In the genomic region with DNA sequence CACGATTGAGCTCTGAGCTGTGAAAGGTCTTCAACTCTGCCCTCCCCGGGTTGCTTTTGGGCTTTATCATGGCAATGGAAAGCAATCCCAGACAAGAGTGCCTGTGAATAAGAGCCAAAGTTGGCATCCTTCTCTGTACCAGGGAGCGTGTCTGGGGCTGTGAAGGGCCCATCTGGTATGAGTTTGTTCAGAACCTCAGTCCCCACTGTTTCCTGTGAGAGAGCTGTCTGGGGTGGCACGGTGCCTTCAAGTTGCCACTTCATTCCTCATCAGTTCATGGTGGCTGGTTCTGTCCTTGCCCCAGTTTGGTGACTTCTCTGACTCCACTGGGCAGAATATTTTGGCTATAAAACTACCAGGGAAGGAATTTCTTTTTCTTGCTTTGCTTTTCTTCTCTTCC, we compare ENCODE assay signal across 20 mouse cellular contexts. TPM values are rescaled to one million over a fixed set of nuclear protein-coding genes. Genes with fewer than 3 reads are reported as not detected.
DNase-seq lines count a peak whose midpoint lies in the region; ATAC-seq and TF ChIP-seq lines count a peak whose summit lies in the region.
"Had no signal": no experiment of that assay in that cellular context is flagged by ENCODE, and none has a peak within 500 bp of the region (broad histone marks: within the 10 kb centered on the region; RNA-seq: fewer than 3 reads in every experiment).

No protein-coding gene starts in this region.

- no peak for TF ChIP-seq CTCF in hindbrain, postnatal 0 days (IDR thresholded peaks at IDR 0.05; ENCODE audit: low read depth)
- TF ChIP-seq CTCF in gastrocnemius, adult 2 months (IDR thresholded peaks at IDR 0.05): no peak

- 0 out of 2 replicates have a peak overlapping the region, but pooled peaks have one; percentile 1 for H3K27ac ChIP-seq in embryonic facial prominence, embryonic 13.5 days
- H3K27ac ChIP-seq in embryonic facial prominence, embryonic 10.5 days (replicated peaks): no peak overlapping the region
- H3K27ac ChIP-seq in hindbrain, postnatal 0 days: no peak overlapping the region
- no peak overlapping the region for H3K27ac ChIP-seq in hindbrain, embryonic 13.5 days
- no peak overlapping the region for H3K27ac ChIP-seq in gastrocnemius, adult 2 months
- H3K27ac ChIP-seq: embryonic facial prominence, embryonic 12.5 days; heart, embryonic 10.5 days; hindbrain, embryonic 12.5 days; intestine, embryonic 15.5 days had no signal

- peaks cover 3% of the 10 kb centered on the region; the same call in 1 of the 2 replicates for H3K36me3 ChIP-seq in embryonic facial prominence, embryonic 13.5 days
- H3K36me3 ChIP-seq in embryonic facial prominence, embryonic 10.5 days (replicated peaks): no peaks in the 10 kb centered on the region
- H3K36me3 ChIP-seq in hindbrain, postnatal 0 days (ENCODE audit: insufficient read depth, low read length): no peaks in the 10 kb centered on the region
- H3K36me3 ChIP-seq in hindbrain, embryonic 13.5 days: no peaks in the 10 kb centered on the region
- H3K36me3 ChIP-seq: embryonic facial prominence, embryonic 12.5 days; hindbrain, embryonic 12.5 days; intestine, embryonic 15.5 days had no signal

- H3K27me3 ChIP-seq in embryonic facial prominence, embryonic 13.5 days: no peaks in the 10 kb centered on the region
- H3K27me3 ChIP-seq in embryonic facial prominence, embryonic 10.5 days (replicated peaks; ENCODE audit: low read depth, poor library complexity, severe bottlenecking): no peaks in the 10 kb centered on the region
- H3K27me3 ChIP-seq in hindbrain, postnatal 0 days (ENCODE audit: insufficient read depth, low read length): no peaks in the 10 kb centered on the region
- no peaks in the 10 kb centered on the region for H3K27me3 ChIP-seq in hindbrain, embryonic 13.5 days
- H3K27me3 ChIP-seq: embryonic facial prominence, embryonic 12.5 days; intestine, embryonic 15.5 days had no signal

- intact Hi-C loops in gastrocnemius, adult 2 months (cut with DNase I): no loop called here

- H3K4me1 ChIP-seq in embryonic facial prominence, embryonic 13.5 days: peaks cover 40% of the 10 kb centered on the region
- peaks cover 24% of the 10 kb centered on the region for H3K4me1 ChIP-seq in embryonic facial prominence, embryonic 10.5 days
- H3K4me1 ChIP-seq in hindbrain, postnatal 0 days (ENCODE audit: insufficient read depth, low read length): peaks cover 14% of the 10 kb centered on the region
- H3K4me1 ChIP-seq in hindbrain, embryonic 13.5 days (replicated peaks): peaks cover 37% of the 10 kb centered on the region

- no peak overlapping the region for H3K4me2 ChIP-seq in embryonic facial prominence, embryonic 13.5 days
- H3K4me2 ChIP-seq in hindbrain, postnatal 0 days (ENCODE audit: low read depth, low read length): no peak overlapping the region
- no peak overlapping the region for H3K4me2 ChIP-seq in hindbrain, embryonic 13.5 days
- H3K4me2 ChIP-seq: embryonic facial prominence, embryonic 12.5 days; hindbrain, embryonic 12.5 days; intestine, embryonic 15.5 days had no signal

- no peak for ATAC-seq in embryonic facial prominence, embryonic 13.5 days (ENCODE audit: insufficient number of reproducible peaks, insufficient read depth, low FRiP score, low TSS enrichment, low read depth)
- ATAC-seq in hindbrain, postnatal 0 days: no peak
- ATAC-seq in hindbrain, embryonic 13.5 days (ENCODE audit: low FRiP score): no peak
- ATAC-seq: intestine, embryonic 15.5 days had no signal

- 48% methylated on average over 4 of the region's 4 CpGs for WGBS in embryonic facial prominence, embryonic 13.5 days
- 69% methylated on average over 4 of the region's 4 CpGs for WGBS in embryonic facial prominence, embryonic 10.5 days
- WGBS in hindbrain, postnatal 0 days: 72% methylated on average over 4 of the region's 4 CpGs
- 86% methylated on average over 4 of the region's 4 CpGs for WGBS in hindbrain, embryonic 13.5 days

- no peak overlapping the region for H3K4me3 ChIP-seq in embryonic facial prominence, embryonic 13.5 days
- no peak overlapping the region for H3K4me3 ChIP-seq in embryonic facial prominence, embryonic 10.5 days
- no peak overlapping the region for H3K4me3 ChIP-seq in hindbrain, postnatal 0 days (ENCODE audit: low read length)
- H3K4me3 ChIP-seq in hindbrain, embryonic 13.5 days: no peak overlapping the region
- H3K4me3 ChIP-seq in gastrocnemius, adult 2 months: no peak overlapping the region
- H3K4me3 ChIP-seq: embryonic facial prominence, embryonic 12.5 days; heart, embryonic 10.5 days; hindbrain, embryonic 12.5 days; intestine, embryonic 15.5 days had no signal

- no peak overlapping the region for H3K9ac ChIP-seq in embryonic facial prominence, embryonic 13.5 days
- H3K9ac ChIP-seq in hindbrain, postnatal 0 days (replicated peaks; ENCODE audit: low read length): no peak overlapping the region
- H3K9ac ChIP-seq in hindbrain, embryonic 13.5 days: no peak overlapping the region
- H3K9ac ChIP-seq: embryonic facial prominence, embryonic 12.5 days; hindbrain, embryonic 12.5 days; intestine, embryonic 15.5 days had no signal

- no peaks in the 10 kb centered on the region for H3K9me3 ChIP-seq in embryonic facial prominence, embryonic 13.5 days
- no peaks in the 10 kb centered on the region for H3K9me3 ChIP-seq in embryonic facial prominence, embryonic 10.5 days
- no peaks in the 10 kb centered on the region for H3K9me3 ChIP-seq in hindbrain, postnatal 0 days (ENCODE audit: low read length)
- H3K9me3 ChIP-seq in hindbrain, embryonic 13.5 days: no peaks in the 10 kb centered on the region
- H3K9me3 ChIP-seq: heart, embryonic 10.5 days; hindbrain, embryonic 12.5 days; intestine, embryonic 15.5 days had no signal

- no peak for DNase-seq in embryonic facial prominence, embryonic 10.5 days (ENCODE audit: low spot score)
- DNase-seq in hindbrain, postnatal 0 days (ENCODE audit: low spot score): peak; percentile 32
- peak; percentile 64 for DNase-seq in Muller cell, postnatal 12 days (ENCODE audit: inconsistent ontology term)
- DNase-seq in adipocyte (ENCODE audit: low spot score): peak; percentile 37
- DNase-seq in gastrocnemius, adult 2 months: no peak
- DNase-seq: adrenal gland, postnatal 10 days; cerebellum, adult 8-10 months; embryo, embryonic 11 days; gastrocnemius, postnatal 10 days; heart, adult 18-20 months; heart, postnatal 10 days; heart, postnatal 4 days; kidney, adult 18-20 months had no signal

RNA-seq across cellular contexts. Expression of a gene that starts 33.4 kb away (rescaled TPM):
- 3.0 and 3.9 TPM in 2 replicates for polyA plus RNA-seq in embryonic facial prominence, embryonic 13.5 days (2015; fragmentation: Nextera tagmentation; extraction: Ambion mirVana)
- 0.48 and 0.70 TPM in 2 replicates for polyA plus RNA-seq in embryonic facial prominence, embryonic 10.5 days (2016; fragmentation: Nextera tagmentation; extraction: Ambion mirVana)
- total RNA-seq in hindbrain, postnatal 0 days (2014; rRNA removed): 82.7 and 85.5 TPM in 2 replicates
- polyA plus RNA-seq in hindbrain, postnatal 0 days (2015; fragmentation: Nextera tagmentation; extraction: Ambion mirVana): 5.7 and 6.3 TPM in 2 replicates
- polyA plus RNA-seq in hindbrain, embryonic 13.5 days (2015; fragmentation: Nextera tagmentation; extraction: Ambion mirVana): 5.0 and 5.6 TPM in 2 replicates
- total RNA-seq in gastrocnemius, adult 2 months (2021): 1 to 10 TPM; 1.6 to 1.8 TPM
- total RNA-seq: common myeloid progenitor, adult 5-6 weeks had no signal

Comparison
In these comparisons a context has a peak if more than half of its experiments do, and no peak if none do; other contexts are left out.
1. DNase-seq: peak in hindbrain, postnatal 0 days (single experiment), Muller cell, postnatal 12 days (single experiment) and adipocyte (single experiment); none in embryonic facial prominence, embryonic 10.5 days (single experiment) and gastrocnemius, adult 2 months (single experiment).